Mouse (Mus musculus) kidney, embryonic 15.5 days (tissue): ENCODE results near the gene 4921504E06Rik. TPM values are rescaled to one million over a fixed set of nuclear protein-coding genes. Genes with fewer than 3 reads are reported as not detected.
A peak's percentile ranks its signal among the peaks of the same experiment; 100 is the strongest.

Source experiments
- ATAC-seq: fragments of 200-750 bp; cut with Nextera tagmentation; replicated peaks from 2 replicates; pipeline ENCODE4 v1.8.0; 2017; ENCODE audit warnings: moderate TSS enrichment; ENCODE audit not compliant: low FRiP score
- H3K27ac ChIP-seq: fragments of 300-500 bp; sonication (generic); 2 replicates; pipeline ENCODE4 v1.5.1; 2015; ENCODE audit warnings: mild to moderate bottlenecking, inconsistent platforms
- H3K27me3 ChIP-seq: fragments of 300-500 bp; sonication (generic); 2 replicates; pipeline ENCODE4 v1.6.1; 2015; ENCODE audit warnings: inconsistent platforms
- H3K36me3 ChIP-seq: fragments of 300-500 bp; sonication (generic); 2 replicates; pipeline ENCODE4 v1.6.1; 2015; ENCODE audit warnings: inconsistent platforms
- H3K4me1 ChIP-seq: fragments of 300-500 bp; sonication (generic); 2 replicates; pipeline ENCODE4 v1.6.1; 2015; ENCODE audit warnings: inconsistent platforms
- H3K4me2 ChIP-seq: fragments of 300-500 bp; sonication (generic); 2 replicates; pipeline ENCODE4 v1.6.1; 2015; ENCODE audit warnings: moderate library complexity, mild to moderate bottlenecking, inconsistent platforms
- H3K4me3 ChIP-seq: fragments of 300-500 bp; sonication (generic); replicated peaks from 2 replicates; pipeline ENCODE4 v1.5.1; 2015; ENCODE audit warnings: mild to moderate bottlenecking, inconsistent platforms
- H3K9ac ChIP-seq: fragments of 300-500 bp; sonication (generic); 2 replicates; pipeline ENCODE4 v1.6.1; 2015; ENCODE audit warnings: mild to moderate bottlenecking, inconsistent platforms
- H3K9me3 ChIP-seq: fragments of 300-500 bp; sonication (generic); replicated peaks from 2 replicates; pipeline ENCODE4 v1.6.1; 2016; ENCODE audit warnings: inconsistent platforms
- WGBS: fragments of 180-500 bp; shearing (Covaris S2); methylation state at CpG from one replicate; pipeline ENCODE4 v1.1.7; 2015; ENCODE audit warnings: mixed read lengths; 5-methylcytosine and 5-hydroxymethylcytosine counted together
- polyA plus RNA-seq: library from polyadenylated mRNA; unstranded; fragments of >200 nt; fragmentation: Nextera tagmentation; extraction: Ambion mirVana; gene quantifications from 2 replicates; pipeline ENCODE4 v1.2.1, GENCODE M21; 2015

4921504E06Rik gene
- polyA plus RNA-seq, 1 experiment from 2014 or later: not detected

DNA sequence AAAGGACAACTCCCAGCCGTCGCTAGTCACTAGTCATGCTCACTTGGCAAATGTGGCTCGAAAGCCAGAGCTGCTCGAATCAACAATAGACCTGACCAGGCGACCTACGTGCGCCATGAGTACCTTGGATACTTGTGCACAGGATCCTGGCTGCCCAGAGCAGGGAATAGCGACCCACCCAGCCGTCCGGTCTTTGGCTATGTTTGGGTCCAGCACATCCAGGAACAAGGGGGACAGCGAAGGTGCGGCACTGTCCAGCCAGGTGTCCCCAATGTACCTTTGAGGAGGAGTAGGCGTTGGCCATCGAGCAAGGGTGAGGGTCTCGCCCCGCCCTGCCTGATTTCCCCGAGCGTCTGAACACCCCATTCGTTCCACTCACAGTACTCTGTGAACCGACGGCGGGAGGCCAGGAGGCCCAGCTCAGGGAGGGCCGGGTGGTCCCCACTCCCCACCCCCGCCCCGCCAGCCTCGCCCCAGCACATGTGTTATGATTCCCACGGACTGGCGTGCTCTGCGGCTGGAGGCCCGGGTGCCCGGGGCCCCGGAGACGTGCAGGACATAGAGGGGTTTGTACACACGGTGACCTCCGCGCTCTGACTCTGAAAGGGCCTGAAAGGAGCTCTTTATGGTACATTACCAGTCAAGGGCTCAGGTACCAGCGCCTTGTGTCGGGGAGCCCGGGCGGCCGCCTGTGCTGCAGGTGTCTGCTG is 121.9 kb downstream of the 4921504E06Rik start:
- H3K27me3 ChIP-seq: peaks cover 89% of the 10 kb centered on the region
- no peak overlapping the region for H3K9ac ChIP-seq
- H3K27ac ChIP-seq: no peak overlapping the region
- 2% methylated on average over 41 of the region's 41 CpGs for WGBS
- ATAC-seq: no peak
- H3K4me3 ChIP-seq: no peak overlapping the region
- H3K4me2 ChIP-seq: no peak overlapping the region
- H3K4me1 ChIP-seq: peaks cover 16% of the 10 kb centered on the region
- no peaks in the 10 kb centered on the region for H3K9me3 ChIP-seq
- no peaks in the 10 kb centered on the region for H3K36me3 ChIP-seq

DNA sequence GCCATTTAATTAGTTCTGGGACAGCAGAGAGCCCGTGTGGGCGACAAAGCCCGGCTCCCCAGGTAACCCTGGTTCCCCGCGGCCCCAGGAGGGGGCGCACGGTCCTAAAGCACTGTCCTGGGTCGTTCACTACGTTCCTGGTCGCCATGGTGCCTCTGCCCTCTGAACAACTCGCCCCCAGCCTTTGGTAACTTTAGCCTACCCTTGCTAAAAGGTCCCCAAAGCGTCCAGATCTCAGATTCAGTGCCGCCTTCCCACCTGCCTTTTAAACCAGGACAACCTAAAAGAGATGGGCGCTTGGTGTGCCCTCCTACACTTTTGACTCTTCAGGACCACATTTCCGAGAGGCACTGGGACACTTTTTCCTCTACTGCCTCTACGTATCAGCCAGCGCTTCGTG is 122.5 kb downstream of the 4921504E06Rik start:
- Histone ChIP-seq H3K36me3 (no peaks in the 10 kb centered on the region), H3K27me3 (peaks cover 94% of the 10 kb centered on the region), H3K4me3 (peak overlapping the region; percentile 16), H3K4me2 (peak overlapping the region; percentile 43), H3K4me1 (peaks cover 16% of the 10 kb centered on the region), H3K27ac (no peak overlapping the region), H3K9ac (no peak overlapping the region), H3K9me3 (no peaks in the 10 kb centered on the region)
- WGBS: under 1% methylated on average over 18 of the region's 18 CpGs
- ATAC-seq: no peak

DNA sequence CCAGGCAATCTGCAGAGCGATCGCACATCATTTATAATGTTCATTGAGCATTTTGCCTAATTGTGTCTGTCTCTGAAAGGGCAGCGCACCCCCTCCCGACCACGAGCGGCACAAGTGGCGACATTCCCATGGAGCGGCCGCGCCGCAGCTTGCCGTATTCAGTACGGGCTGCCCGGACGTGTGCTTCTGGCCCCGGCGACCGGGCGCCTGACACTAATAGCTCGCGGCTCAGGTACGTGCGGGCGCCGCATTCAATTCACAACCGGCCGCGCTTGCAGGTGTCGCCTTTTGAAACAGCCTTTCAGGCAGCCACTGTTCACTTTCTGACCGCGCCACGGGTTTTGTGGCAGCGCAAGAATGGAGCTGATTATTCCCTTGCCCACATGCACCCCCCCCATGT is 123.0 kb downstream of the 4921504E06Rik start:
- Histone ChIP-seq H3K9ac (no peak overlapping the region), H3K36me3 (no peaks in the 10 kb centered on the region), H3K4me2 (peak overlapping the region; percentile 43), H3K4me3 (peak overlapping the region; percentile 16), H3K27me3 (peaks cover 93% of the 10 kb centered on the region), H3K4me1 (peaks cover 16% of the 10 kb centered on the region), H3K9me3 (no peaks in the 10 kb centered on the region), H3K27ac (no peak overlapping the region)
- WGBS: under 1% methylated on average over 33 of the region's 33 CpGs
- no peak; the same call in 1 of the 2 replicates for ATAC-seq

DNA sequence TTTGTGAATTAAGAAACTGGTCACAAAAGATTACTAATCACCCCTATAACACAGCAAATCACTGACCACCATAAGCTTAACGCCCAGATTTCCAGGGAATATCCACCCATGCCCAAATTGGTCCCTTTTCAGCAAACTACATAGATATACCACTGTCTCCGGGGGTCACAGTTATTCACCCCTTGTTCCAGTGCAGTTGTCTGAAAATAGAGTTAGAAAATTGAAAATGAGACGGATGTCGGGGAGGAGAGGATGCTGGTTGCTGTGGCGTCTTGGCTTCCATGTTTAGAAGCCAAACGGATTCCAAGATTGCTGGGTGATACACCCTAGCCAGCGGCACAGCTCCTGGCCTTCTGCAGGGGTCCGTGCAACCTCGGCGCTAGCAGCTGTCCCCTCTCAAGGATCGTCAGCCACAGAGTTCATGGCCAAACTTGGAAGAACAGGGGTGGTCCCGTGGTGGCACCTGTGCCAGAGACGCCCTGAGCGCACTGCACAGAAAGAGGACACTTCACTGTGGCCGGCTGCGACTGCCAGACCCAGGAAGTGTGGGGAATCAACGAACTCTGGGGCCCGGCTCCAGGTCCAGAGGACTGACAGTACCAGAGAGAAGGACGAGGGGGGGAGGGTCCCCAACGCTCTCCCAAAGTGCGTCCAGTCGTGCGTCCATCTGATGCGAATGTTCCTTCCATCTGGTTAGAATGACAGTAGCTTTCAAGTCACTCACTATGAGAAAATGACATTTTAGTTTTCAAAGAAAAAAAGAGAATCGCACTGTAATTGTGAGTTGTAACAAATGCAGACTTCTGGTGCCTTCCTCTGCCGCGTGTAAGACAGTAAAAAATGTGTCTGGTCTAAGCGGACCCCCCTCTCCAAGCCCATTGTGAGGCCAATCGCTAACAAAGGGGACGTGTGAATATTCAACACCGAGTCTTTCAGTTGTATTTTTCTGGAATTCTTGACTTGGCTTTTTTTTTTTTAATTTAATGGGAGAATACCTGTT is 123.7 kb downstream of the 4921504E06Rik start:
- Histone ChIP-seq H3K9me3 (no peaks in the 10 kb centered on the region), H3K36me3 (no peaks in the 10 kb centered on the region), H3K4me1 (peaks cover 16% of the 10 kb centered on the region), H3K27me3 (peaks cover 92% of the 10 kb centered on the region), H3K4me3 (no peak overlapping the region), H3K9ac (no peak overlapping the region), H3K27ac (no peak overlapping the region), H3K4me2 (no peak overlapping the region)
- WGBS: 4% methylated on average over 31 of the region's 31 CpGs
- ATAC-seq: no peak

DNA sequence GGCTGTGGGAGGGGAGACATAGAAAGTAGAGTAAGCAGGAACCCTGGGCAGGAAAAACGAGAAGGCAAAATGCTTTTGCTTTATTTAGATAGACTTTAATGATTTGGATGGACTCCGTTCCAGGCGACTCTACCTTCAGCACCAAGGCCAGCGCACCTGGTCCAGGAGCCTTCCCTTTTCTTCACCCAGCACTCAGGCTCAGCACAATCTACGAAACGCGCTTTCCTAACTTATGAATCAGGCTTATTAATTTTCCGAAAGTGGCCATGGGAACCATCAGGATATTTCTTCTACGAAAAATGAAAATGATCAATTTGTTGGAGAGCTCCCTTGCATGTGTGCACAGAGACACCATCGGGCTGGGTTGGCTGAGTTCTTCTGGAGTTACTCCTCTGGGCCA is 124.7 kb downstream of the 4921504E06Rik start:
- ATAC-seq: no peak; the same call in 1 of the 2 replicates
- Histone ChIP-seq H3K36me3 (no peaks in the 10 kb centered on the region), H3K27ac (no peak overlapping the region), H3K4me2 (no peak overlapping the region), H3K4me1 (peaks cover 16% of the 10 kb centered on the region), H3K27me3 (peaks cover 92% of the 10 kb centered on the region), H3K4me3 (no peak overlapping the region), H3K9me3 (no peaks in the 10 kb centered on the region), H3K9ac (no peak overlapping the region)
- WGBS: 4% methylated on average over 10 of the region's 10 CpGs

DNA sequence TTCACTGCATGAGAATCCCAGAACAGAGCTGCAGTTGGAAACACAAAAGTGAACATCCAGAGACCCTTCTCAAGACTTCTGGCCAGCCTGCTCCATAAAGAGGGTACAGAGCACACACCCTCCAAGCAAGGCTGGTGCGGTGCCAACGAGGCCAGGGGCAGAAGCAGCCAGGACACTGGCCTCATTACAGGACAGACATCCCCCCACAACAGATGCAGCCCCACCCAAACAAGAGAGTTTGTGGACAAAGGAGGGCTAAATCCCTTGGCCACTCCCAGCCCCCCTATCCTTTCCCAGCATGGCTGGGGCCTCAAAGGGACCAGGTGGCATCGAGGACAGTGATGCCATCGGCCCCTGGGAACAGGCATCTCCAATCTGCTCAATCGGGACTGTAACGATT is 130.6 kb downstream of the 4921504E06Rik start:
- WGBS: 75% methylated on average over 6 of the region's 6 CpGs
- Histone ChIP-seq H3K4me3 (no peak overlapping the region), H3K9ac (no peak overlapping the region), H3K36me3 (no peaks in the 10 kb centered on the region), H3K27me3 (peaks cover 71% of the 10 kb centered on the region), H3K27ac (no peak overlapping the region), H3K9me3 (no peaks in the 10 kb centered on the region), H3K4me1 (no peaks in the 10 kb centered on the region), H3K4me2 (no peak overlapping the region)
- no peak for ATAC-seq

DNA sequence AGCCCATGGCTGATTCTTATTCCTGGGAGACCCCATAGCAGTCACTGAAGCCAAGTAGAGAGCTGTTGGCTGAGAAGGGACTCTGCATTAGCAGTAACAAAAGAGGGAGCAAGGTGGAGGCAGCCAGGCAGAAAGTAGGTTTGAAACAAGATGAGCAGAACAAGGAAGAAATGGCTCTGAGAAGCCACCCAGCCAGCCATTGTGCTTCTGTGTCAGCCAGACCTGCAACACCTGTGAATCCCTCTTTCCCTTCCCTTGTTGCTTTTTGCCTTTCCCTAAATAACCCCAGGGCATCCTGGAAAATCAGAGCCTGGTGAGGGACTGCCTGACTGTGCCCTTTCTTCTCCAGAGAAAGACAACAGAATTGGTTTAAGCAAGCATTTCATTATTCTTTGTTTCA is 131.5 kb downstream of the 4921504E06Rik start:
- no peak overlapping the region for H3K27ac ChIP-seq
- H3K36me3 ChIP-seq: no peaks in the 10 kb centered on the region
- no peak overlapping the region for H3K4me2 ChIP-seq
- H3K9ac ChIP-seq: no peak overlapping the region
- H3K9me3 ChIP-seq: no peaks in the 10 kb centered on the region
- peaks cover 65% of the 10 kb centered on the region for H3K27me3 ChIP-seq
- no peak for ATAC-seq
- H3K4me3 ChIP-seq: no peak overlapping the region
- no peaks in the 10 kb centered on the region for H3K4me1 ChIP-seq

DNA sequence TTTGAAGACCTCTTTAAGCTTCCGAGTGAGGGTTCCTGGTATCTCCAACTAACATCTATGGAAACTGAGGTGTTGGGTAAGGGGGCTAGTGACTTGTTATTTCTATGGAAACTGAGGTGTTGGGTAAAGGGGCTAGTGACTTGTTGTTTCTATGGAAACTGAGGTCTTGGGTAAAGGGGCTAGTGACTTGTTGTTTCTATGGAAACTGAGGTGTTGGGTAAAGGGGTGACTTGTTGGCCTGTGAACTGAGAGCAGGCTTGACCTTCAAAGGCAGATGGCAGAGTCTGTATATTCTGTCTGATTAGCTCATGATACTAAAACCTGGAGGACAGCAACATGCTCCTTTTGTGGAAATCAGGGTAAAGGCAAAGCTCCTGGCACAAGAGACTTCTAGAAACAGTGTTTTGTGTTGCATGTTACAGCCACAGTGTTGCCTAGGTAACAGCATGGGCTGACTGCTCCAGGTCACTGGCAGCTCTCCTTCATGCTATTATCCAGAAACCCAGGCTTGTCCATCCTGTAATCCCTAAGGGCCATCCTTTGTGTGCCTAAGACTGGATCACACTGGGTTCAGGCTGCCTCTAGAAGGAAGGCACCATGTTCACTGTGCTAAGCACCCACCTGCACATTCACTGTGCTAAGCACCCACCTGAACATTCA is 133.9 kb downstream of the 4921504E06Rik start:
- Histone ChIP-seq H3K27me3 (peaks cover 54% of the 10 kb centered on the region), H3K9ac (no peak overlapping the region), H3K4me3 (no peak overlapping the region), H3K4me2 (no peak overlapping the region), H3K4me1 (peaks cover 2% of the 10 kb centered on the region; the same call in 1 of the 2 replicates), H3K27ac (no peak overlapping the region), H3K36me3 (no peaks in the 10 kb centered on the region), H3K9me3 (no peaks in the 10 kb centered on the region)
- 62% methylated on average over 1 of the region's 1 CpGs for WGBS
- ATAC-seq: no peak

DNA sequence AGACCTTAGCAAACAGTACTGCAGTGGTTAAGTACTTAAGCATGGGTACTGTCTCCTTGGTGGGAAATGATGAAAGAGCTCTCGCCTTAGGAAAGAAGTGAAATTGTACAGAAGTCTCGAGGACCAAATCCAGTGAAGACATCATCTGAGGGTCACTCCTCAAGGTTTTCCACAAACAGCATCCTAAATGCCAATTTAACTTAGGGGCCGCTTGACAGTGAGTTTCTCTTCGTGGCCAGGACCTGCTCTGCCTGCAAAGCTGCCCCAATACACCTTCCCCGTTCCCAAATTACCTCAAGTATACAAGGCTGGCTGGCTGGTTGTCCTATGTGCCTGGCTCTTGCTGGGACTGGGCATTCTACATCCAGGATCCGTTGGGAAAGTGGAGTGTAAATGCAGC is 137.6 kb downstream of the 4921504E06Rik start:
- Histone ChIP-seq H3K4me2 (no peak overlapping the region), H3K4me1 (peaks cover 8% of the 10 kb centered on the region; the same call in 1 of the 2 replicates), H3K4me3 (no peak overlapping the region), H3K9me3 (no peaks in the 10 kb centered on the region), H3K27ac (no peak overlapping the region), H3K27me3 (peaks cover 18% of the 10 kb centered on the region; the same call in 1 of the 2 replicates), H3K36me3 (no peaks in the 10 kb centered on the region), H3K9ac (no peak overlapping the region)
- WGBS: 72% methylated on average over 6 of the region's 6 CpGs
- no peak for ATAC-seq

DNA sequence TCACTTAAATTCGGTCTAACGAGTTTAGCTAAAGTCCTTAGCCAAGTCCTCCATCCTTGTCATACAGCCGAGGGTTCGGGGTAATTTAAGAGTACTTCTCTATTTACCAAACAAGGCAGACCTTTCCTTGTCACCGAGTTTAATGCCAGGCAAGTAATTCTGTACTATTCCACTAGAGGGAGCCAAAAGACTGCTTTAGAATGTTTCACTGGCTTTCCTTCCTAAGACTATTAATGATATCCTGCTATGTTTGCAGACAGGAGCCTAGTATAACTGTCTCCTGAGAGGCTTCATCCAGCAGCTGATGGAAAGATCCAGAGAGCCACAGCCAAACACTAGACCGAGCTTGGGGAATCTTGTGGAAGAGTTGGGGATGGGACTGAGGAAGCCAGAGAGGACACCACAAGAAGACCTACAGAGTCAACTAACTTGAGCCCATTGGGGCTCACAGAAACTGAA is 138.6 kb downstream of the 4921504E06Rik start:
- Histone ChIP-seq H3K27me3 (peaks cover 14% of the 10 kb centered on the region; the same call in 1 of the 2 replicates), H3K4me1 (peaks cover 8% of the 10 kb centered on the region; the same call in 1 of the 2 replicates), H3K36me3 (no peaks in the 10 kb centered on the region), H3K4me3 (peak overlapping the region; percentile 31), H3K27ac (no peak overlapping the region), H3K9ac (no peak overlapping the region), H3K9me3 (no peaks in the 10 kb centered on the region), H3K4me2 (peak overlapping the region; percentile 50)
- 1% methylated on average over 6 of the region's 6 CpGs for WGBS
- ATAC-seq: 0 out of 2 replicates have a peak, but pooled peaks have one; percentile 58

DNA sequence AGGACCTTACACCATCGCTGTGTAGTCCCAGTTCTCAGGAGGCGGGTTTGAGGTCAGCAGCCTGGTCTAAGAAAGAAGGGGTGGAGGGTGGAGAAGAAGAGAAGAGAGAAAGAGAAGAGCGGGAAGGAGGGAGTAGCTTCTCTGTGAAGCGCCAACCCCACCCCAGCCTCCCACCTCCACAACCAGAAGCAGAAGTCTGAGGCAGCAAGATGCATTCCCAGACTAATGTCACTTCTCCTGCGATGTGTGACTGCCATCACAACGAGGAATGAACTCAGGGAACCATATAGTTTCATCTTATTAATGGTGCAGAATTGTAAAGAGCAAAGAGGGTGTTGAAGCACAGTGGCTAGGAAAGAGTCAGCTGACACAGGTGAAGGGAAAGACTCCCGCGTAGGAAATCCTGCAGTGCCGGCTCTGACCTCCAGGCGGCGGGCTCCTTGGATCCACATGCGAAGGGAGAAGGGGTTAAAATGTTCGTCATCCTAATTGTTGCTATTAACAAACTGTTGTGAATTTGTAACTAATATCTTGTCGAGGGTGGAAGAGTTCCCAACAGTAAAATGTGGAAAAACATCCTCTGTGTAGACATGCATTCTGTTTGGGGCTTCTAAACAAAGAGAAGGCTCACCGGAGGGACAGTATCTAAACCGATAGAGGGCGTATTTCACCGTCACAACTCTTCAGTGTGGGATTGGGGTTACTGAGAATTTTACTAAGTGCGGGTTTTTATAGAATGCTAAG is 139.3 kb downstream of the 4921504E06Rik start:
- no peak overlapping the region for H3K9ac ChIP-seq
- H3K4me2 ChIP-seq: peak overlapping the region; percentile 50
- H3K27ac ChIP-seq: no peak overlapping the region
- H3K4me1 ChIP-seq: peaks cover 8% of the 10 kb centered on the region; the same call in 1 of the 2 replicates
- peaks cover 9% of the 10 kb centered on the region; the same call in 1 of the 2 replicates for H3K27me3 ChIP-seq
- no peaks in the 10 kb centered on the region for H3K9me3 ChIP-seq
- 21% methylated on average over 19 of the region's 19 CpGs for WGBS
- no peaks in the 10 kb centered on the region for H3K36me3 ChIP-seq
- peak; percentile 22; the same call in 1 of the 2 replicates for ATAC-seq
- H3K4me3 ChIP-seq: peak overlapping the region; percentile 31
